Mouse (Mus musculus): ENCODE data around the gene Hp. TPM values are rescaled to one million over a fixed set of nuclear protein-coding genes. Genes with fewer than 3 reads are reported as not detected.
A peak's percentile ranks its signal among the peaks of the same experiment; 100 is the strongest.

Hp gene
- polyA plus RNA-seq, 2 experiments: 31.9 to 50.8 TPM

DNA sequence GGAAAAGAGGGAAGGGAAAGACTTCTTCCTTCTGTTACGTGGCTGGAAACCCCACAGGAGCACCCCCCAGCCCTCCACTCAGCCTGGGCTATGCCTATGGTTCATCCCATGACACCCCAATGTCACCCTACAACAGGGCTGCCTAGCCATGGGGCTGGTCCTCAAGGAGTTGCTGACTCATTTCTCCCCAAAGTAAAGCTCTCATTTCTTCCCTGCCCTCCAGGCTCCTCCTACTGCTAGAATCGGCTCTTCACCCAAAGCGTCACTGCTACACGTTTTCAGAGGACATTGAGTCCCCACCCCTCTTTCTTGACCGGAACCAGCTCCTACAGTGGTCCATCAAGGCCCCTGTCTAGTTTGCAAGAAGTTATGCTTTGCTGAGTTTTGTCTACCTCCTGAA is 36.8 kb downstream of the Hp start:
- H3K9ac ChIP-seq (replicated peaks): no peak overlapping the region
- ATAC-seq (ENCODE audit: insufficient read depth): no peak
- H3K36me3 ChIP-seq (replicated peaks; ENCODE audit: control insufficient read depth, insufficient read depth, low read depth): no peaks in the 10 kb centered on the region; the same call in 1 of the 2 replicates
- no peaks in the 10 kb centered on the region for H3K4me1 ChIP-seq (replicated peaks; ENCODE audit: control insufficient read depth in 2 of 2, insufficient read depth in 2 of 2, low read length in 1 of 2)
- no peaks in the 10 kb centered on the region for H3K9me3 ChIP-seq (ENCODE audit: control insufficient read depth, low read length)
- 58% methylated on average over 5 of the region's 5 CpGs for WGBS (ENCODE audit: insufficient replicate concordance)
- H3K4me3 ChIP-seq (ENCODE audit: insufficient read depth in 1 of 2, low read depth in 2 of 2, low read length in 2 of 2): no peak overlapping the region
- H3K4me2 ChIP-seq (ENCODE audit: low read depth): no peak overlapping the region
- no peaks in the 10 kb centered on the region for H3K27me3 ChIP-seq (ENCODE audit: control insufficient read depth, insufficient read depth, low read length)
- H3K27ac ChIP-seq: no peak overlapping the region
- DNase-seq (ENCODE audit: low read depth in 3 of 3, low spot score in 3 of 3): no peak
- TF ChIP-seq EP300 (IDR thresholded peaks at IDR 0.05; ENCODE audit: low read depth) (no peak), CTCF (IDR thresholded peaks at IDR 0.05; ENCODE audit: low read depth) (no peak)

GRCm38 (mm10) chr8:109536703-109537102 is 42.3 kb downstream of the Hp start:
- H3K9ac ChIP-seq (replicated peaks): no peak overlapping the region
- DNase-seq (ENCODE audit: low read depth in 3 of 3, low spot score in 3 of 3): peak; percentile 24 to 35 (median 33)
- H3K4me3 ChIP-seq (ENCODE audit: insufficient read depth in 1 of 2, low read depth in 2 of 2, low read length in 2 of 2): no peak overlapping the region
- H3K4me1 ChIP-seq (replicated peaks; ENCODE audit: control insufficient read depth in 2 of 2, insufficient read depth in 2 of 2, low read length in 1 of 2): no peaks in the 10 kb centered on the region
- H3K27me3 ChIP-seq (ENCODE audit: control insufficient read depth, insufficient read depth, low read length): no peaks in the 10 kb centered on the region
- WGBS (ENCODE audit: insufficient replicate concordance): 11% methylated on average over 5 of the region's 5 CpGs
- H3K36me3 ChIP-seq (replicated peaks; ENCODE audit: control insufficient read depth, insufficient read depth, low read depth): no peaks in the 10 kb centered on the region
- ATAC-seq (ENCODE audit: insufficient read depth): peak; percentile 50; the same call in 1 of the 2 replicates
- no peak overlapping the region for H3K4me2 ChIP-seq (ENCODE audit: low read depth)
- peak; percentile 88 for TF ChIP-seq CTCF (IDR thresholded peaks at IDR 0.05; ENCODE audit: low read depth)
- no peak for TF ChIP-seq EP300 (IDR thresholded peaks at IDR 0.05; ENCODE audit: low read depth)
- no peak overlapping the region for H3K27ac ChIP-seq
- no peaks in the 10 kb centered on the region for H3K9me3 ChIP-seq (ENCODE audit: control insufficient read depth, low read length)

DNA sequence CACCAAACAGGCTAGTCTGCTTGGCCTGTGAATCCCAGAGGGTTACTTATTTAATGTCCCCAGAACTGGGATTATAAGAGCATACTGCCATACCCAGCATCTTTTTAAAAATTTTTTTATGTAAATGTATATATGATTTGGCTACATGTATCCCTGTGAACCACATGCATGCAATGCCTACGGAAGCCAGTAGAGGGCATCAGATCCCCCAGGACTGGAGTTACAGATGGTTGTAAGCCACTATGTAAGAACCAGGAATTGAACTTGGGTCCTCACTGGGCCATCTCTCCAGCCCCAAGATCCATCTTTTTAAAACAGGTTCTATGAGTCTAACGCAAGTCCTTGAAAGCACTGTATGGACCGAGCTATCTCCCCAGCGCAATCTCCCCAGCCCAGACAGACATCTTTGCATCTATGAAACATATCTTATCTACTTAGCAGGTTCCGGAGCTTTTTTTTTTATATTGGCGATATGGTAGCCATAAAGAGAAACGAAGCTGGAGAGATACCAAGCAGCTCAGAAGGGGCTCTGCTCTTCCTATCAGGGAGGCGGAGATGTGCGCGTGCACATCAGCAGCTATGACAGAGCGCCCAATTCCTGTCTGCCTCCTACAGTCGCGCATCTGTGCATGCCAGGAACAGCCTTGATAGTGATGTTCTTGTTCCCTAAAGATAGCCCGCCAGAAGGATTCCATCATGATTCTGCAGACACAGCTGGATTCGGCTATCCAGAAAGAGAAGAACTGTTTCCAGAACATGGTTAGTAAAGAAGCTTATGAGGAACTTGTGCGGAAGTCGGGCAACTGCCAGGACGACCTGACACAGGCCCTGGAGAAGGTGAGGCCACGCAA is 43.6 kb downstream of the Hp start:
- no peaks in the 10 kb centered on the region for H3K36me3 ChIP-seq (replicated peaks; ENCODE audit: control insufficient read depth, insufficient read depth, low read depth)
- DNase-seq (ENCODE audit: low read depth in 3 of 3, low spot score in 3 of 3): peak; percentile 24 to 35 (median 26)
- TF ChIP-seq EP300 (IDR thresholded peaks at IDR 0.05; ENCODE audit: low read depth) (no peak), CTCF (IDR thresholded peaks at IDR 0.05; ENCODE audit: low read depth) (peak; percentile 75)
- H3K9ac ChIP-seq (replicated peaks): no peak overlapping the region
- H3K4me3 ChIP-seq (ENCODE audit: insufficient read depth in 1 of 2, low read depth in 2 of 2, low read length in 2 of 2): no peak overlapping the region
- no peaks in the 10 kb centered on the region for H3K9me3 ChIP-seq (ENCODE audit: control insufficient read depth, low read length)
- 73% methylated on average over 19 of the region's 19 CpGs for WGBS (ENCODE audit: insufficient replicate concordance)
- ATAC-seq (ENCODE audit: insufficient read depth): no peak
- H3K27ac ChIP-seq: no peak overlapping the region
- H3K4me2 ChIP-seq (ENCODE audit: low read depth): no peak overlapping the region
- no peaks in the 10 kb centered on the region for H3K4me1 ChIP-seq (replicated peaks; ENCODE audit: control insufficient read depth in 2 of 2, insufficient read depth in 2 of 2, low read length in 1 of 2)
- H3K27me3 ChIP-seq (ENCODE audit: control insufficient read depth, insufficient read depth, low read length): no peaks in the 10 kb centered on the region

Other genes with a start within 250 kb of the Hp start
- not detected in 2 replicates for gene Pmfbp1, start 85.1 kb downstream of the Hp start, polyA plus RNA-seq (2012; rRNA removed)
- gene Pmfbp1, start 85.1 kb downstream of the Hp start, polyA plus RNA-seq (2014; fragmentation: Nextera tagmentation; extraction: Ambion mirVana): not detected in 2 replicates
- gene Dhx38, start 13.3 kb downstream of the Hp start, polyA plus RNA-seq (2012; rRNA removed): 7.9 and 8.6 TPM in 2 replicates
- gene Dhx38, start 13.3 kb downstream of the Hp start, polyA plus RNA-seq (2014; fragmentation: Nextera tagmentation; extraction: Ambion mirVana): 8.2 TPM in 2 replicates
- gene Txnl4b, start 13.3 kb downstream of the Hp start, polyA plus RNA-seq (2012; rRNA removed): 2.2 TPM in 2 replicates
- gene Txnl4b, start 13.3 kb downstream of the Hp start, polyA plus RNA-seq (2014; fragmentation: Nextera tagmentation; extraction: Ambion mirVana): 10.0 and 12.8 TPM in 2 replicates
- 12.5 and 14.8 TPM in 2 replicates for gene Dhodh, start 29.5 kb upstream of the Hp start, polyA plus RNA-seq (2012; rRNA removed)
- 15.3 and 19.0 TPM in 2 replicates for gene Dhodh, start 29.5 kb upstream of the Hp start, polyA plus RNA-seq (2014; fragmentation: Nextera tagmentation; extraction: Ambion mirVana)
- gene Pkd1l3, start 35.3 kb upstream of the Hp start, polyA plus RNA-seq (2012; rRNA removed): 0.76 and 0.88 TPM in 2 replicates
- 0.37 and 0.71 TPM in 2 replicates for gene Pkd1l3, start 35.3 kb upstream of the Hp start, polyA plus RNA-seq (2014; fragmentation: Nextera tagmentation; extraction: Ambion mirVana)
- 14.4 and 19.5 TPM in 2 replicates for gene Ist1, start 114.1 kb upstream of the Hp start, polyA plus RNA-seq (2012; rRNA removed)
- 31.1 and 32.6 TPM in 2 replicates for gene Ist1, start 114.1 kb upstream of the Hp start, polyA plus RNA-seq (2014; fragmentation: Nextera tagmentation; extraction: Ambion mirVana)
- gene Zfp821, start 126.4 kb upstream of the Hp start, polyA plus RNA-seq (2012; rRNA removed): 3.2 and 4.8 TPM in 2 replicates
- gene Zfp821, start 126.4 kb upstream of the Hp start, polyA plus RNA-seq (2014; fragmentation: Nextera tagmentation; extraction: Ambion mirVana): 5.0 and 5.4 TPM in 2 replicates
- 2.2 and 2.5 TPM in 2 replicates for gene Atxn1l, start 158.6 kb upstream of the Hp start, polyA plus RNA-seq (2012; rRNA removed)
- gene Atxn1l, start 158.6 kb upstream of the Hp start, polyA plus RNA-seq (2014; fragmentation: Nextera tagmentation; extraction: Ambion mirVana): 2.0 and 2.1 TPM in 2 replicates
- gene Ap1g1, start 199.4 kb upstream of the Hp start, polyA plus RNA-seq (2012; rRNA removed): 12.5 and 13.8 TPM in 2 replicates
- gene Ap1g1, start 199.4 kb upstream of the Hp start, polyA plus RNA-seq (2014; fragmentation: Nextera tagmentation; extraction: Ambion mirVana): 10.0 and 12.1 TPM in 2 replicates